Mouse (Mus musculus): ENCODE data around the gene Atp2c1. TPM values are rescaled to one million over a fixed set of nuclear protein-coding genes. Genes with fewer than 3 reads are reported as not detected.
A peak's percentile ranks its signal among the peaks of the same experiment; 100 is the strongest.

Atp2c1 gene
- total and polyA plus RNA-seq, 3 experiments: 45.8 to 60.7 (median 51.7) TPM

GRCm38 (mm10) chr9:105502389-105502788 lies 24.7 kb downstream of the Atp2c1 start:
- H3K36me3 ChIP-seq (replicated peaks in 1 of 2; ENCODE audit: control insufficient read depth in 1 of 2, insufficient read depth in 1 of 2, low read length in 1 of 2): no peaks in the 10 kb centered on the region
- dilution Hi-C loops (cut with MboI; ENCODE audit: extremely low pct_ligation_motif_present, extremely low pct_unique_long_range_greater_than_20kb, low sequenced_read_pairs): no loop called here

GRCm38 (mm10) chr9:105495316-105496174 lies 31.6 kb downstream of the Atp2c1 start:
- Histone ChIP-seq H3K27ac (ENCODE audit: insufficient read depth, low read depth) (peak overlapping the region; percentile 50), H3K9me3 (replicated peaks; ENCODE audit: low read length) (no peaks in the 10 kb centered on the region), H3K9ac (ENCODE audit: insufficient read depth, low read depth) (peak overlapping the region; percentile 95), H3K27me3 (replicated peaks) (no peaks in the 10 kb centered on the region), H3K4me2 (ENCODE audit: insufficient read depth, low read depth, poor library complexity, severe bottlenecking) (peak overlapping the region; percentile 81), H3K36me3 (replicated peaks in 1 of 2; ENCODE audit: control insufficient read depth in 1 of 2, insufficient read depth in 1 of 2, low read length in 1 of 2) (peaks cover 0 to 2% of the 10 kb centered on the region in 2 experiments), H3K4me3 (replicated peaks in 1 of 3; ENCODE audit: low read depth in 2 of 3, low read length in 2 of 3, poor library complexity in 1 of 3) (peak overlapping the region; percentile 75 to 97 (median 83)), H3K4me1 (ENCODE audit: control insufficient read depth in 1 of 2, insufficient read depth in 2 of 2) (peaks cover 0 to 22% of the 10 kb centered on the region in 2 experiments; a peak in 2 of 4 replicates), H3K79me2 (replicated peaks; ENCODE audit: control insufficient read depth, extremely low read depth, insufficient read depth, poor library complexity, severe bottlenecking) (peaks cover 8% of the 10 kb centered on the region)
- in situ Hi-C loops (cut with MboI; ENCODE audit: low pct_ligation_motif_present, low pct_unique_long_range_greater_than_20kb, low sequenced_read_pairs): no loop called here
- DNase-seq (ENCODE audit: extremely low read depth): peak; percentile 77
- dilution Hi-C loops (cut with MboI; ENCODE audit: extremely low pct_ligation_motif_present, extremely low pct_unique_long_range_greater_than_20kb, low sequenced_read_pairs): no loop called here
- TF ChIP-seq SMC3 (IDR thresholded peaks at IDR 0.05; ENCODE audit: low read depth, low read length): peak; percentile 57
- TF ChIP-seq JUN (IDR thresholded peaks at IDR 0.05; ENCODE audit: insufficient read depth, low read depth, low read length): no peak
- TF ChIP-seq CHD2 (IDR thresholded peaks at IDR 0.05; ENCODE audit: low read length): no peak
- TF ChIP-seq JUND (conservative IDR thresholded peaks at IDR 0.05; ENCODE audit: low read depth, low read length): no peak
- peak; percentile 67 for TF ChIP-seq RAD21 (IDR thresholded peaks at IDR 0.05; ENCODE audit: low read depth, low read length)
- no peak for TF ChIP-seq BHLHE40 (IDR thresholded peaks at IDR 0.05; ENCODE audit: low read depth, low read length)
- TF ChIP-seq RCOR1 (conservative IDR thresholded peaks at IDR 0.05; ENCODE audit: low read depth, low read length): no peak
- no peak for TF ChIP-seq ZNF384 (IDR thresholded peaks at IDR 0.05; ENCODE audit: low read depth, low read length)
- TF ChIP-seq E2F4 (IDR thresholded peaks at IDR 0.05; ENCODE audit: insufficient replicate concordance, low read depth, low read length): no peak
- TF ChIP-seq USF1 (IDR thresholded peaks at IDR 0.05; ENCODE audit: low read depth, low read length): no peak
- no peak for TF ChIP-seq ETS1 (conservative IDR thresholded peaks at IDR 0.05; ENCODE audit: low read depth, low read length)
- TF ChIP-seq ZC3H11A (IDR thresholded peaks at IDR 0.05; ENCODE audit: low read depth, low read length): no peak
- TF ChIP-seq EP300 (IDR thresholded peaks at IDR 0.05; ENCODE audit: low read length): no peak
- no peak for TF ChIP-seq POLR2A (IDR thresholded peaks at IDR 0.05; ENCODE audit: low read depth, low read length)
- no peak for TF ChIP-seq GABPA (IDR thresholded peaks at IDR 0.05; ENCODE audit: insufficient replicate concordance, low read depth, low read length)
- no peak for TF ChIP-seq POLR2AphosphoS2 (IDR thresholded peaks at IDR 0.05; ENCODE audit: low read depth, low read length)
- no peak for TF ChIP-seq TCF12 (IDR thresholded peaks at IDR 0.05; ENCODE audit: low read depth, low read length)
- no peak for TF ChIP-seq CHD1 (IDR thresholded peaks at IDR 0.05; ENCODE audit: low read depth, low read length)
- TF ChIP-seq UBTF (IDR thresholded peaks at IDR 0.05; ENCODE audit: low read depth, low read length): 0 out of 2 replicates have a peak, but pooled peaks have one; percentile 40
- TF ChIP-seq USF2 (conservative IDR thresholded peaks at IDR 0.05; ENCODE audit: low read depth, low read length): no peak
- no peak for TF ChIP-seq IRF4 (IDR thresholded peaks at IDR 0.05; ENCODE audit: low read depth, low read length)
- TF ChIP-seq TBP (conservative IDR thresholded peaks at IDR 0.05; ENCODE audit: low read depth, low read length): no peak
- TF ChIP-seq MAZ (IDR thresholded peaks at IDR 0.05; ENCODE audit: low read depth, low read length): peak; percentile 91
- TF ChIP-seq NELFE (IDR thresholded peaks at IDR 0.05; ENCODE audit: low read depth, low read length): no peak
- TF ChIP-seq MEF2A (IDR thresholded peaks at IDR 0.05; ENCODE audit: borderline replicate concordance, low read depth, low read length): no peak
- TF ChIP-seq KAT2A (IDR thresholded peaks at IDR 0.05; ENCODE audit: insufficient replicate concordance, low read length): no peak
- no peak for TF ChIP-seq HCFC1 (IDR thresholded peaks at IDR 0.05; ENCODE audit: low read depth, low read length)
- no peak for TF ChIP-seq PAX5 (IDR thresholded peaks at IDR 0.05; ENCODE audit: low read length)
- TF ChIP-seq MAFK (IDR thresholded peaks at IDR 0.05; ENCODE audit: insufficient replicate concordance, low read length): no peak

More at GRCm38 (mm10) chr9:105502389-105502788, 24.7 kb downstream of the Atp2c1 start:
- Histone ChIP-seq H3K4me1 (ENCODE audit: control insufficient read depth in 1 of 2, insufficient read depth in 2 of 2) (peaks cover 3 to 8% of the 10 kb centered on the region in 2 experiments; a peak in 2 of 4 replicates), H3K79me2 (replicated peaks; ENCODE audit: control insufficient read depth, extremely low read depth, insufficient read depth, poor library complexity, severe bottlenecking) (no peaks in the 10 kb centered on the region), H3K9me3 (replicated peaks; ENCODE audit: low read length) (no peaks in the 10 kb centered on the region), H3K4me2 (ENCODE audit: insufficient read depth, low read depth, poor library complexity, severe bottlenecking) (peak overlapping the region; percentile 50; the same call in 1 of the 2 replicates), H3K4me3 (replicated peaks in 1 of 3; ENCODE audit: low read depth in 2 of 3, low read length in 2 of 3, poor library complexity in 1 of 3) (no peak overlapping the region), H3K27ac (ENCODE audit: insufficient read depth, low read depth) (no peak overlapping the region), H3K9ac (ENCODE audit: insufficient read depth, low read depth) (no peak overlapping the region), H3K27me3 (replicated peaks) (no peaks in the 10 kb centered on the region)
- TF ChIP-seq MEF2A (IDR thresholded peaks at IDR 0.05; ENCODE audit: borderline replicate concordance, low read depth, low read length) (no peak), BHLHE40 (IDR thresholded peaks at IDR 0.05; ENCODE audit: low read depth, low read length) (0 out of 2 replicates have a peak, but pooled peaks have one; percentile 44), IRF4 (IDR thresholded peaks at IDR 0.05; ENCODE audit: low read depth, low read length) (peak; percentile 44), MAFK (IDR thresholded peaks at IDR 0.05; ENCODE audit: insufficient replicate concordance, low read length) (peak; percentile 32; the same call in 1 of the 2 replicates)
- in situ Hi-C loops (cut with MboI; ENCODE audit: low pct_ligation_motif_present, low pct_unique_long_range_greater_than_20kb, low sequenced_read_pairs): no loop called here
- peak; percentile 29 for DNase-seq (ENCODE audit: extremely low read depth)
